Mouse (Mus musculus): ENCODE results near the gene 1700022I11Rik.

1700022I11Rik gene

GRCm38 (mm10) chr4:42969304-42969703, at the start of gene 1700022I11Rik:
Gene 1700022I11Rik (plus strand): TSS chr4:42969604.
- in situ Hi-C loops (cut with MboI) = no loop called here

DNA sequence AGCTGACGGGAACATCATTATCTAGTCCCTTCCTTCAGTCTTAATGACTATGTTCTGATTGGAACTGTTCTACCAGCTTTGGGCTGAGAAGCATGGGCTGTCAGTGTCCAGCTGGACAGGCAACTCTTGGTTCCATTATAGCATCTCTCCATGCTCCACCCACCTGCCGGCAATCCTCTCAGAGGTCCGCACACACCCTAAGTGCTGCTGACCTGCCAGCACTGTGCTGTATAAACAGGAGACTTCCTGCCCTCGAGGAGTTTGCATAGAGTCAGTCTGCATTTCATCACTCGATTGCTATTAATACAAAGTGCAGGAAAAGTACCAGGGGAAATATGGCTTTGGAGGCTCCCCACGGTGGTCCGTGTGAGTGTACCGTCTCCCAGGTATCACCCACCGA, 48.7 kb upstream of the 1700022I11Rik start:
- in situ Hi-C loops (cut with MboI) = no loop called here

GRCm38 (mm10) chr4:42921536-42921935, 47.9 kb upstream of the 1700022I11Rik start:
- in situ Hi-C loops (cut with MboI) = no loop called here

DNA sequence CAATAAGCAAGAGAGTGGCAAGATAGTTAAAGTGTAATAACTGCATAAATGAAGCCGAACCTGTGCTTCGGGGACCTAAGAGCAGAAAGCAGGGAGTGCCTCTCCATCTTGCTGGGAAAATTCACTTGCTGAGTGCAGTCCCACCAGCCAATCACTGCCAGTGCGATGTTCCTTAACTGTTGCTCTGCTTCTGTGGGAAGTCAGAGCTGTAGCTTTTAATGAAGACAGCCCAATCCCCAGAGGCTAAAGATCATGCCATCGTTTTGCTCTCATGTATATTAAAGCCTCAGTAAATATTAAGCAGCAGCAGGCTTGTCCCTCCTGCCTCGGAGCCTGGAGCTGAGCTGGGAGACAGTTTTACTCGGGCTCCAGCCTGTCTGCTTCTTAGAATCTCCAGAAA, 47.3 kb upstream of the 1700022I11Rik start:
- in situ Hi-C loops (cut with MboI) = no loop called here

GRCm38 (mm10) chr4:42922461-42922860, 46.9 kb upstream of the 1700022I11Rik start:
- in situ Hi-C loops (cut with MboI) = no loop called here

DNA sequence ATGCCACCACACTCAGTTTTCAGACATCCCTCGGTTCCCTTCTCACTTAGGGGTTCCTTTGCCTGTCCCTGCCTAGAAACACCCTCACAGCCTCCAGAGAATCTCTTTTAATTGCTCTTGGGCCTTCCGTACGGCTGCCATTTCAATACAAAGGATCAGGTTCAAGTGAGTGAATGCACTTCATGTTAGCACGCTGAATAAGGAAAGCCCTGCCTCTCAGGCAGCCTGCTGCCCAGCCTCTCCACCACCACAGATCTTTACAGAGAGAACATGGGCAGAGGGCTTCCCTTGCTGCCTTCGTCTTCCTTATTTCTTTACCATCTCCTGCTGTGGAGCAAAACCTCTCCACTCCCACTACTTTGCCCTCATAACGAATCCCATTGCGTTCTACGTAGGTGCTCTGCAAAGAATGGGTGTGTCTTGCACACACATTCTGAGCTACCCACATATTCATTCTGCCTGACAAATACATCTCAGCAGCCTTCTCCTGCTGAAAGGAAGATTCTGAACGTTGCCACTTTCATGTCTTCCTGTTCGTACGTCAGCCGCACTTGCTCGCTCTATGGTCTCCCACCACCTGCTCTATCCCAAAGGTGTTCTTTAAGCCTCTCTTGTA, 45.2 kb upstream of the 1700022I11Rik start:
- in situ Hi-C loops (cut with MboI) = no loop called here

GRCm38 (mm10) chr4:42928209-42928608, 41.2 kb upstream of the 1700022I11Rik start:
- in situ Hi-C loops (cut with MboI) = no loop called here

DNA sequence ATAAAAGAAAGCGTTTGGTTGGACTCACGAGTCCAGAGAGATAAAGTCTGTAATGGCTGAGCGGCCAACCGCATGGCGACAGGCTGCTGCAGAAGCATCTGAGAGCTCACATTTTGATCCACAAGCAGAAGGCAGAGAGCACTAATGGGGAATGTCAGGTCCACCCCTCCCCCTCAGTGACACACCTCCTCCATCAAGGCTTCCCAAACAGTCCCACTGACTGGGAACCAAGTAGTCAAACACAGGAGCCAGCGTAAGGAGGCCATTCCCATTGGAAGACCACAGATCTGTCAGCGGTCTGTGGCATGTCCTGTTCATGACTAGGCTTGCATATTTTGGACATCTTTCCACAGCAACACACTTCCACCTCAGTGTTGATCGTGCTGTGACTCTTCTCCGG, 40.5 kb upstream of the 1700022I11Rik start:
- in situ Hi-C loops (cut with MboI) = no loop called here

DNA sequence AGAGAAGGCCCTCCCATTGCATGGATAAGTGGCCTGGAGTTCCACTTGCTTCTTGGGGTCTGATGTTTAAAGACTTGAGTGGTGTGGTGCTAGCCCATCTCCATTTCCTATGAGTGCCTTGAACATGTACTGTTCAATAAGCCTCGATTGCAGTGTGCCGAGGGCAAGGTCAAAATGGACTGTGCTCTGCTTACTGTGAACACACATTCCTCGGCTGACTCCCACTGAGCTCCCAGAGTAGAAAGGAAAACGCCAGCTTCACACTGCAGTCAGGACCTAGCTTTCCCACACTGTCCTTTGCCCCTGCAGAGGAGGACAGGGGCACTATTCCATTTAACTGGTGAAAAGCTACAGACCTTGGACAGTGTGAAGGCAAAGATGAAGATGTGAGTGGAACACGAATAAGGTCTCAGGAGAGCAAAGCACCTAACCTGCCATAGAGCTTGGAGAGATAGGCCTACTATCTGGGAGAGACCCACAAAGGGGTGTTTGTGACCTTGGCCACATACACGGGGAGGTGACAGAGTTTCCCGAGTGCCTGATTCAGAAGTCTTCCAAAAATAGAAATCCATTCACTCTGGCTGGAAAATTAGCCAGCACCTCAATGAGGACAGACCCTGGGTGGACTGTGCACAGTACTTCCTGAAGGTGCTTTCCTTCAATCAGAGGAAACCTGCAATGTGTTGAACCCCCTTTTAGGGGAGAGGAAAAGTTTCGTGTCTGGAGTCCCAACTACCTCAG, 37.0 kb upstream of the 1700022I11Rik start:
- in situ Hi-C loops (cut with MboI) = no loop called here

DNA sequence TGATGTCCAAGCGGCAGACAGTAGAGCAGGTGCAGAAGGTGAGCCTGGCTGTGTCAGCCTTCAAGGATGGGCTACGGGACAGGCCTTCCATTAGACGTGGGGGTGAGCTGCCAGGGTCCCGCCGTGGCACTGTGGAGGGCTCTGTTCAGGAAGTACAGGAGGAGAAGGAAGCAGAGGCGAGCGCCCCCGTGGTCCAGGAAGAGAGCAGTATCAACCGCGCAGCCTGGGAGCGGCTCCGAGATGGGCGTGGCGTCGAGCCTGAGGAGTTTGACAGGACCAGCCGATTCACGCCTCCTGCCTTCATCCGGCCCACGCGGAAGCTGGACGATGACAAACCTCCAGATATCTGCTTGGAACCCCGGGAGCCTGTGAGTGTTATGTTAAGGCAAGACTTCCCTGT, 35.8 kb upstream of the 1700022I11Rik start:
- in situ Hi-C loops (cut with MboI) = no loop called here

DNA sequence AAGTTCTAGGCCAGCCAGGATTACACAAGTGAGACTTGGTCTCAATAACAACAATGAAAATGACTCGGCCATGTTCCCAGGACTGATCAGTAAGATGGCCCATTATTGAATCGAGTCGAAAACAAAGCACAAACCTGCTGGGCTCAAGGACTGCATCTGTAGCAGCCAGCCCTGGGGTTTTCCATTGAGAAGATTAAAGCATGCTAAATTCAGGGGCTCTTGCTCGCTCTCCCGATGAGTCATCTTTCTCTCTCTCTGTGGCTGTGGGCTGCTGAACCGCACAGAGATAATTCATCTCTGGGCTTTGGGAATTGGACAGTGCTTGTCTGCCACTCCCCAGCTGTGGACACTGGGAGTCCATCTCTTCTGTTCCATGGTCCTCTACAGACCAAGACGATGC, 28.0 kb upstream of the 1700022I11Rik start:
- in situ Hi-C loops (cut with MboI) = no loop called here

- in situ Hi-C loops (cut with MboI) = no loop called here
Measured at GRCm38 (mm10) chr4:42943341-42943740, 26.1 kb upstream of the 1700022I11Rik start.

DNA sequence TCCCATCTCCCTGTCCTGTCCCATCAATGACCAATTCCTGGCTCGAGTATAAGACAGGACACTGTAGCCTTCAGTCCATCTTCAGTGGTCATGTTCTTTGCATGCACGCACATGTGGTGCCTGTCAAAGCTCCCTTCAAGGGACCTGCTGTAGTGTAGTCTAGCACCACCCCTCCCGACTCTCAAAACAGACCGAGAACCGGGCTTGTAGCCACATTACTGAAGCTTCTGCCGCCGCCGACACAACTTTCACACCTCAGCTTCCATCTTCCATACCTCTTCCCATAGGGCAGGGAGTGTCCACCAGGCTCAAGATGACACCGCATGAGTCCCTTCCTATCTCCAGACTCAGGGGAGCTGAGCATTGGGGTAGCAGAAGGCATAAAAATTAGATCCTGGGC, 25.2 kb upstream of the 1700022I11Rik start:
- in situ Hi-C loops (cut with MboI) = no loop called here

GRCm38 (mm10) chr4:42945043-42945442, 24.4 kb upstream of the 1700022I11Rik start:
- in situ Hi-C loops (cut with MboI) = no loop called here

GRCm38 (mm10) chr4:42945445-42945844, 24.0 kb upstream of the 1700022I11Rik start:
- in situ Hi-C loops (cut with MboI) = no loop called here

DNA sequence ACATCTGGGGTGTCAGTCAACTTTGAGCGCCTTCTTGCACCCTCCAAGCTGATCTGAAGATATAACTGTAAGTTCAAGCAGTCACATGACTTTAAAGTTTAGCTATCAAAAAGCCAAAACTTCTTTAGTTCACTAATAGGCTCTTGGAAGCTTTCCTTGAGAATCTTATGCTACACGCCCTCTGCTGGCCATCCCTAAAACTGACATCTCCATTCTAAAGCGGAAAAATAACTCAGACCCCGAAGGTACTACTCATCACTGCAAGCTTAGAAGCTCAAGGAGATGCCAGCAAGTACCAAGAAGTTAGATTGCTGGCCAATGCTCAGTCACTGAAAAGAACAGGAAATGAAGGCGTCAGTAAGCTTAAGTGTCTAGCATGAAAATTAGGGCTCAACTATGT, 23.5 kb upstream of the 1700022I11Rik start:
- in situ Hi-C loops (cut with MboI) = no loop called here

DNA sequence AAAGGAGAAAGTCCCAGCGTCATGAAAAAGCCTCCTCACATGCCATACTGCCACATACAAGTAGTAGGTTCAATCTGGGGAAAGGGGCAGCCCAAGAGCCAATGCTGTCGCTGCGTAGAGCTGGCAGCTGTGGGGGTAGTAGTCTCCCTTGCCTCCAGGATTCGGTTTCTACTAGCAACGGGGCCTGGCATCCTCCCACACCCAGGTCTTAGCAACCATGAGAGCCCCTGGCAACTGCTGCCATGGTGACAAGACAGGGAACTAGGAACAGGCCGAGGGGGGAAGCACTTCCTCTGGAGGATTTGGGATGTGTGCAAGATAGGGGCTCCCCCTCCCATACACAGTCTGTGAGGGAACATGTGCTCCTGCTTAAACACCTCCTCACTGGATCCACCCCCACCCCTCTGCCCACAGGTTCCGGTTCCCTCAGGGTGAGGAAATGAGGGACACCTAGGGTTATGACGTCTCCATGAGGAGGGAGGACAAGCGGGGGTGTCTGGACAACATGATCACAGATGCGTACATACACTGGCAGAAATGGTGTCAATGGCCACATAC, 22.6 kb upstream of the 1700022I11Rik start:
- in situ Hi-C loops (cut with MboI) = no loop called here

DNA sequence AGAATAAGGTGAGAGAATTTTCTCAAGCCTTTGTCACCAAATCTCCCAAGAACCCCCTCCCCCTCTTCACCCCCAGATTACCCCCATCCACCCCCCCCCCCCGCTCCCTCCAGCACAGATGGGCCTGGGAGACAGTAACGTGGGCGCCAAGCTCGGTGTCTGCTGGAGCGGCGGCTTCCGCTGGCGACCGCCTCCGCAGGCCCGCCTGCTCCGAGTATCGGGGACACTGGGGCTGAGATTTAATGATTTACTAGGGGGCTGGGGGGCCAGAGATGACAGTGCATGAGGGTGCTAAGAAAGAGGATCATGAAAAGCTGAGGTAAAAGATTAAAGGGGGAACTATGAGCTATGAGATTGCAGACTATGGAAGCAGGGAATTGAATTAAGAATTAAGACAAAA, 20.9 kb upstream of the 1700022I11Rik start:
- in situ Hi-C loops (cut with MboI) = no loop called here

- in situ Hi-C loops (cut with MboI) = no loop called here
Measured at GRCm38 (mm10) chr4:42949051-42949675, 20.2 kb upstream of the 1700022I11Rik start.

- in situ Hi-C loops (cut with MboI) = no loop called here
Measured at GRCm38 (mm10) chr4:42949676-42950051, 19.7 kb upstream of the 1700022I11Rik start, which contains the start of gene Dnajb5. Gene Dnajb5 (plus strand): TSS chr4:42949814.

DNA sequence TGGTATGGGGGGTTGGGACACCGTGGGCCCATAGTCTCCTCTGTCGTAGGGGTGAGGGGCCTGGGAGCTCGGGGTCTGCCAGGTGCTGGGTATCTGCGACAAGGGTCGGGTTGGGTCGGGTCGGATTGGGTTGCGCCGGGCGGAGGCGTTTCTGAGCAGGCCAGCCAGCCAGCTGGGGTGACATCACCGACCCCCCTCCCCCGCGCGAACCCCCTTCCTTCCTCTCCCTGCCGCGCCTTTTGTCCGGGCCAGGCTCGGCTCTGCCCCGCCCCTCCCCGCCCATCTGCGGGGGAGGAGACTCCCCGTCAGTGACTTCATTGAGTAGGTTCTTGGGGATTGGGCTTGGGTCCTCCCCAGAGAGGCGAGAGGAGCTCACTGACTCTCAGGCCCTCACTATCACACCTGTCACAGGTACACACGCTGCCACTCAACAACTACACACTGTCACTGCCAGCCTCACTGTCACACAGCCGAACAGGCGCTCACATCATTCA, 19.3 kb upstream of the 1700022I11Rik start:
- in situ Hi-C loops (cut with MboI) = no loop called here
